Mouse (Mus musculus) gastrocnemius, adult 2 months (tissue): ENCODE measurements at regions not wholly inside any gene's neighbourhood (a gene's known extent, or its start where the extent isn't known, plus 50 kb on each side); places are given as distances from the start of the nearest gene placed in this dataset.

Experiments used
- DNase-seq: peaks from one replicate; pipeline ENCODE4 v3.0.0; 2022
- H3K27ac ChIP-seq: fragments of 200-600 bp; 2 replicates; pipeline ENCODE4 v1.8.1; 2022; ENCODE audit warnings: mild to moderate bottlenecking
- H3K4me3 ChIP-seq: fragments of 200-600 bp; 2 replicates; pipeline ENCODE4 v1.8.1; 2022; ENCODE audit warnings: mild to moderate bottlenecking, moderate library complexity
- CTCF ChIP-seq: fragments of 200-600 bp; IDR thresholded peaks from 2 replicates; pipeline ENCODE4 v1.8.1; 2022; ENCODE audit warnings: antibody characterized with exemption, mild to moderate bottlenecking, moderate library complexity
- intact Hi-C: fragments of 180-260 bp; cut with DNase I; formaldehyde crosslinking; loops from one replicate; pipeline ENCODE4 v1.15.1; 2025

- no peak for DNase-seq
Observed at GRCm38 (mm10) chr6:95960745-95961144, 152.2 kb upstream of the Fam19a1 start.

GRCm38 (mm10) chr6:95966231-95966630, 146.7 kb upstream of the Fam19a1 start:
- no peak overlapping the region for H3K4me3 ChIP-seq
- intact Hi-C loops = no loop called here
- no peak for DNase-seq
- H3K27ac ChIP-seq = no peak overlapping the region
- no peak for TF ChIP-seq CTCF

More at GRCm38 (mm10) chr6:95960745-95961144, 152.2 kb upstream of the Fam19a1 start:
- no peak for TF ChIP-seq CTCF
- H3K4me3 ChIP-seq = no peak overlapping the region
- intact Hi-C loops = no loop called here
- no peak overlapping the region for H3K27ac ChIP-seq

GRCm38 (mm10) chr6:95975994-95976393, 137.0 kb upstream of the Fam19a1 start:
- intact Hi-C loops = no loop called here
- no peak for DNase-seq
- Histone ChIP-seq H3K4me3 (no peak overlapping the region), H3K27ac (no peak overlapping the region)
- no peak for TF ChIP-seq CTCF

GRCm38 (mm10) chr6:95997037-95997436, 115.9 kb upstream of the Fam19a1 start:
- H3K4me3 ChIP-seq = no peak overlapping the region
- H3K27ac ChIP-seq = no peak overlapping the region
- no peak for TF ChIP-seq CTCF
- DNase-seq = no peak
- intact Hi-C loops = no loop called here

- intact Hi-C loops = no loop called here
- H3K4me3 ChIP-seq = no peak overlapping the region
- no peak for DNase-seq
- H3K27ac ChIP-seq = no peak overlapping the region
- no peak for TF ChIP-seq CTCF
Observed at GRCm38 (mm10) chr6:95997741-95998140, 115.2 kb upstream of the Fam19a1 start.

- H3K4me3 ChIP-seq = no peak overlapping the region
- DNase-seq = no peak
- intact Hi-C loops = no loop called here
- no peak for TF ChIP-seq CTCF
- no peak overlapping the region for H3K27ac ChIP-seq
Observed at GRCm38 (mm10) chr6:95999441-95999840, 113.5 kb upstream of the Fam19a1 start.

- intact Hi-C loops = no loop called here
- no peak for DNase-seq
- Histone ChIP-seq H3K4me3 (no peak overlapping the region), H3K27ac (no peak overlapping the region)
- TF ChIP-seq CTCF = no peak
Observed at GRCm38 (mm10) chr6:96000011-96000476, 112.9 kb upstream of the Fam19a1 start.

- intact Hi-C loops = no loop called here
- DNase-seq = no peak
- no peak overlapping the region for H3K27ac ChIP-seq
Observed at GRCm38 (mm10) chr6:96011299-96011698, 101.7 kb upstream of the Fam19a1 start.

GRCm38 (mm10) chr6:96028022-96028704, 84.8 kb upstream of the Fam19a1 start:
- H3K27ac ChIP-seq = no peak overlapping the region
- no peak overlapping the region for H3K4me3 ChIP-seq
- intact Hi-C loops = no loop called here
- TF ChIP-seq CTCF = no peak
- no peak for DNase-seq

More at GRCm38 (mm10) chr6:96011299-96011698, 101.7 kb upstream of the Fam19a1 start:
- H3K4me3 ChIP-seq = no peak overlapping the region
- no peak for TF ChIP-seq CTCF

- intact Hi-C loops = no loop called here
- H3K27ac ChIP-seq = no peak overlapping the region
- DNase-seq = no peak
- H3K4me3 ChIP-seq = no peak overlapping the region
- no peak for TF ChIP-seq CTCF
Observed at GRCm38 (mm10) chr6:96043711-96044110, 69.2 kb upstream of the Fam19a1 start.

GRCm38 (mm10) chr6:96053476-96053875, 59.5 kb upstream of the Fam19a1 start:
- no peak for DNase-seq
- intact Hi-C loops = no loop called here
- no peak for TF ChIP-seq CTCF
- no peak overlapping the region for H3K27ac ChIP-seq
- H3K4me3 ChIP-seq = no peak overlapping the region

GRCm38 (mm10) chr6:96057011-96057410, 55.9 kb upstream of the Fam19a1 start:
- intact Hi-C loops = no loop called here
- DNase-seq = no peak
- Histone ChIP-seq H3K27ac (no peak overlapping the region), H3K4me3 (no peak overlapping the region)
- no peak for TF ChIP-seq CTCF

GRCm38 (mm10) chr6:96057575-96058159, 55.3 kb upstream of the Fam19a1 start:
- no peak overlapping the region for H3K4me3 ChIP-seq
- intact Hi-C loops = no loop called here
- TF ChIP-seq CTCF = no peak
- DNase-seq = no peak
- no peak overlapping the region for H3K27ac ChIP-seq

GRCm38 (mm10) chr6:96061979-96062378, 51.0 kb upstream of the Fam19a1 start:
- intact Hi-C loops = no loop called here
- DNase-seq = peak; percentile 58
- no peak for TF ChIP-seq CTCF
- Histone ChIP-seq H3K4me3 (no peak overlapping the region), H3K27ac (0 out of 2 replicates have a peak overlapping the region, but pooled peaks have one; percentile 43)
